Mouse (Mus musculus) brain, embryonic 14.5 days (tissue): ENCODE measurements around the gene Ctdsp2. TPM values are rescaled to one million over a fixed set of nuclear protein-coding genes. Genes with fewer than 3 reads are reported as not detected.
A peak's percentile ranks its signal among the peaks of the same experiment; 100 is the strongest.

Experiments
- DNase-seq: peaks from one replicate; pipeline ENCODE4 v3.0.0-alpha.2; 2011; ENCODE audit warnings: low read depth
- CTCF ChIP-seq: fragments of 200-500 bp; IDR thresholded peaks from 2 replicates; pipeline ENCODE4 v1.5.1; 2012; ENCODE audit warnings: inconsistent platforms, mild to moderate bottlenecking, moderate library complexity, borderline replicate concordance; ENCODE audit not compliant: insufficient read depth, insufficient read length; ENCODE audit errors: extremely low read depth
- POLR2A ChIP-seq: fragments of 200-500 bp; IDR thresholded peaks from 2 replicates; pipeline ENCODE4 v1.6.1; 2012; ENCODE audit warnings: mild to moderate bottlenecking, inconsistent platforms, borderline replicate concordance; ENCODE audit not compliant: poor library complexity, insufficient read depth, insufficient read length, severe bottlenecking; ENCODE audit errors: extremely low read depth
- polyA plus RNA-seq: library from polyadenylated mRNA; depleted of rRNA; stranded (reverse); fragments of >200 nt; gene quantifications from 2 replicates; pipeline ENCODE4 v1.2.3, GENCODE M21; 2012

Ctdsp2 gene
- polyA plus RNA-seq, 1 experiment: 73.2 TPM

- DNase-seq: no peak
These were observed 4.7 kb downstream of the Ctdsp2 start for GRCm38 (mm10) chr10:126983193-126983725.

DNA sequence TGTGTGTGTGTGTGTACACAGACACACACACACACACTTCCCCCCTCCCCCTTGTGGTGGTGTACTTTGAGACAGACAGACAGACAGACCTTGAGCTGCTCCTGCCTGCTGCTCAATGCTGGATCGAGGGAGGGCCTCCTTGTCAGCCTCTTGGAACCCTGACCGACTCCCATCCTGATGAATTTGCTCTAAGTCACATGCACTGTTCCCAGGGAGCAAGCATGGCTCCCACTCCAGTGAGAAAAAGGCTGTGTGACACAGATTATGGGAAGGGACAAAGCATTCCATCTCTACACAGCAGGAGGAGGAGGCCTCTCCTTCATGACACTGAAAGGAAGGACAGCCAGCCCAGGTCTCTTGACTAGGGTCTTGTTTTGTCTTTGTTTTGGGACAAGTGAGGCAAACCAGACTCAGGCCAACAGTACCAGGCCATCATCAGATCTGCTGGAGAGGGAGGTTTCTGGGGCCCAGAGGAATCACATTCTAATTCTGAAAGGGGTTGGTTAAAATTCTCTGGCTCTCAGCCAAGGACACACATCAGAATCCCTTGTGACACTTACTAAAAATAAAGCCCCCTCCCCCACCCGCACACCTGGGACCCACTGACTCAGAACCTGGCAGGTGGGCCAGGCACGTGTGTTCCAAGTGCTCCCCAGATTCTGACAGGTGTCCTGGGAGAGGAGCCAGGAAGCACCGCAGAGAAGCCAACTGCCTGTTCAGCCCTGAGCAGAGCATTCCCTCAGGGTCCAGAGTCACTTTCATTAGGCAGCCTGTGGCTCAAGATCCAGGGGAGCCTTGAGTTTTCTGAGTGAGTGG, 5.9 kb downstream of the Ctdsp2 start:
- TF ChIP-seq CTCF: no peak
- no peak for TF ChIP-seq POLR2A
- peak; percentile 61 for DNase-seq

More at GRCm38 (mm10) chr10:126983193-126983725, 4.7 kb downstream of the Ctdsp2 start:
- TF ChIP-seq CTCF: no peak
- no peak for TF ChIP-seq POLR2A

DNA sequence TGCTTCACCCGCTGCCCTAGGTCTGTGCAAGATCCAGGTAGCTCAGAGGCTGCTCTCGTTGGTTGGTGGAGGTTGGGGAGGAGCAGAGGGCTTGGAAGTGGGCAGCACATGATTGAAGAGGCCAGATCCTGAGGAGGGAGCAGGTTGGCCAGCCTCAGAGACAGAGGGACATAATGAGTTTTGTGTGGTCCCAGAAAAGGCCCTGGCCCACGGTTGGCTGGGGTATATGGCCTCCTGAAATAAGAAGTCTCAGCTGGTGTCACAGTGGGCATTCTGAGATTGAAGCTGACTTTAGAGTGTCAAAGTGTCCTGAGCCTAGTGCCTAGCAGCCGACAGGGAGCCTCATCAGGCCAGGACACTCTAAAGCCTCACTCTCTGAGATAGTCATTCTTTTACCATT, 6.6 kb downstream of the Ctdsp2 start:
- no peak for DNase-seq
- TF ChIP-seq CTCF (no peak), POLR2A (no peak)

DNA sequence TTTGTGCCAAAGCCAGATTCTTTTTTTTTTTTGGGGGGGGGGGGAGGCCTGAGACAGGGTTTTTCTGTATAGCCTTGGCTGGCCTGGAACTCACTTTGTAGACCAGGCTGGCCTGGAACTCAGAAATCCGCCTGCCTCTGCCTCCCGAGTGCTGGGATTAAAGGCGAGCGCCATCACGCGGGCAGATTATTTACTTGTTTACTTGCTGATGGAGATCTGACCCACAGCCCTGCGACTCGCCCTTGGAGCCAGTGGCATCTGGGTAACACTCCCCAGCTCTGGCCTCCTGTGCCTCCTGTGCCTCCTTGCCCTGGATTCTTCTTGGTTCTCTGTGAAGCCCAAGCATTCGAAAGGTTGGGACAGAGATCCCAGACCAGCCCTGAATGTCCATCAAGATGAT, 7.1 kb downstream of the Ctdsp2 start:
- DNase-seq: no peak
- TF ChIP-seq CTCF (no peak), POLR2A (no peak)

- DNase-seq: peak; percentile 87
- TF ChIP-seq POLR2A (no peak), CTCF (no peak)
These were observed 8.0 kb downstream of the Ctdsp2 start for GRCm38 (mm10) chr10:126986541-126986961.

- TF ChIP-seq CTCF: no peak
- TF ChIP-seq POLR2A: no peak
- no peak for DNase-seq
These were observed 8.9 kb downstream of the Ctdsp2 start for GRCm38 (mm10) chr10:126987183-126988118.

DNA sequence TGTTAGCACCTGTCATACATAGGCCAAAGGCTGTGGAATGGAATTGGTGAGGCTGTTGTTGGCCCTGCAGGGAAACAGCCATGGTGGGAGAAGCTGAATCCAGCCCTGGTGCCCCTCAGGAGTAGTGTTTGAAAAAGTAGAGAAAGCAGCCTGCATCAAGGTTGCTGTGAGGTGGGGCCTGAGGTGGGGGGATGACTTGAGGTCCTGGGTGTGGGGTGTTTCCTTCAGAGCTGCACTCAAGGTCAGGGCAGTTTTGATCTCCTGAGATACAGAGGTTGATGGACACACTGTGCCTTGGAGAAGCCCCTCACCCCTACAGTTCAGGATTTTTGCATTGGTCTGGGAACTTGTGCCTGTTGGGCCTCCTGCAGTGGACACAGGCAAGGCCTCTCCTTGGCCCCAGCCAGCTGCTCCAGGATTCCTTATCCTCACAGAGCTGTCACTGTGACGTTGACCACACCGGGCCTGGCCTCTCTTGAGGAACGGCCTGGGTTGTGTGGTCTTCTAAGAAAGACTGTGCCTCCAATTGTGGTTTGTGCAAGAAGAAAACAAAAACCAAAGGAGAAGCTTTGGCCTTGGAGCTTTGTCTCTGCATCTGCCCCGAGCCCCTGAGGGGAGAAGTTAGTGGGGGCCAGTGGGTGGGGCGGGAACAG, 10.1 kb downstream of the Ctdsp2 start:
- no peak for DNase-seq
- TF ChIP-seq CTCF (no peak), POLR2A (no peak)

DNA sequence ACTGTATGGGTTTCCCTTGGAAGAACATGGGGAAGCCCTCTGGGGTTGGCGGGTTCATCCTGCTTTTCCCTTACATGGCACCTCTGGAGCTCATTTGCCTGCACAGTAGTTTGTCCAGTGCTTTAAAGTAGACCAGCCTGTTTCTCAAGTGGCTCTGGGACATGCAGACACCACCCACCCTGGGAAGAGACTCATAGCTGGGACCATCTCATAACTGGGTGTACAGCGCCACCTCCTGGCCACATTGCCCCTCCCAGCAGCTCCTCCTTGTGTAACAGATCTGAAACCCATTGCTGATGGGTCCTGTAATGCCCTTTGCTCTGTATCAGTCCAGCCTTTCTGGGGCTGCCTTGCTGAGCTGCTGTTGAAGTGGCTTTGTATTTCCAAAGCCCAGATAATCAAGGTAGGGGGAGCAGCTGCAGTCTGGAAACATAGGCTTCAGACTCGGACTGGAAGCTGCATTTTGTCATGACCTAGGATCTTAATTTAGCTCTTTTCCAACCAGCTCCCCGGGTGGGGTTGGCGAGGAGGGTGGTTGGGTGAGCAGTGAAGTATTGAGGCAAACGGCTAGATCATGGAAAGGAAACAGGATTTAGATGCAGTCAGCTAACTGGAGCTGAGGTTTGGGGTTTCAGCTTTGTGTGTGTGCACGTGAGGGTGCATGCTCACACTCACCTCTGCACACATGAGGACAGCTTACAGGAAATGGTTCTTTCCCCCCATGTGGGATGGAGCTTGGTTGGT, 12.0 kb downstream of the Ctdsp2 start:
- TF ChIP-seq POLR2A: no peak
- peak; percentile 92 for TF ChIP-seq CTCF
- DNase-seq: peak; percentile 92

DNA sequence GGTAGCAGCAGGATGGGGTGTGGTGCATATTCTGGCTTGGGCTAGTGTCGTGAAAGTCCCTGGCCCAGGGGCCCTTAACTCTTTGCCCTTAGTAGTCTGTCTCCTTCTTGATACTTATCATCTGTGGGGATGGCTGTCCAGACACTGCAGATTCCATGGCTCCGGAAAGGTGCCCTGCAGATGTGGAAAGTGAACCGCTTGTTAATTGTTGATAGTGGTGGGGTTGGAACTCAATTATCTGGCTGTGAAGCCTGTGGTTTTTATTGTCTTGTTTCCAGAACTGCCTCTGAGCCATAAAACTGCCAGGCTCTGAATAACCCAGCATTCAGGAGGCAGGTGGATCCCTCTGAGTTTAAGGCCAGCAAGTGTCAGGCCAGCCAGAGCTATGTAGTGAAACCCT, 13.2 kb downstream of the Ctdsp2 start:
- TF ChIP-seq POLR2A (no peak), CTCF (no peak)
- DNase-seq: no peak

GRCm38 (mm10) chr10:126993621-126994020, 15.1 kb downstream of the Ctdsp2 start:
- DNase-seq: no peak
- TF ChIP-seq CTCF (no peak), POLR2A (no peak)
